Mouse (Mus musculus): ENCODE data around the gene Bivm. TPM values are rescaled to one million over a fixed set of nuclear protein-coding genes. Genes with fewer than 3 reads are reported as not detected.

Gene Bivm
- total RNA-seq, 2 experiments from 2014 or later: 8.9 to 11.2 TPM

GRCm38 (mm10) chr1:44173903-44174302, 55.1 kb downstream of the Bivm start:
- DNase-seq: no peak

- DNase-seq: no peak
These were observed 59.3 kb downstream of the Bivm start for GRCm38 (mm10) chr1:44178086-44178485.

DNA sequence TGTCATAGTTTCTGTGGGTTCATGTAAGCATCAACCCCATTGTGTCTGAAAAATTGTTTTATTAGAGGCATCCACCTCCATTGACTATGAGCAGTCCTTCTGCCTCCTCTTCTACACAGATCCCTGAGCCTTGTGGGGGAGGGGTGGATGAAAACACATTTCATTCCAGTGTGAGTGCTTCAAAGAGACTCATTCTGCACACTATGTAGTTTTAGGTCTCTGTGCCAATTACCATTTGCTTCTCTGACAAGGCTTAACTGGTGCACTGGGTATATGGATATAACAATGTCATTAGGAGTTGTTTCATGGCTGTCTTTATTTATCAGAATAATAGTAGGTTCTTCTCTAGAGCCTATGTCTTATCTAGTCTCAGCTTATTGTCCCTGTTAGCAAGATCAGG, 67.6 kb downstream of the Bivm start:
- no peak for DNase-seq

Other genes with a start within 250 kb of the Bivm start
- gene Tpp2, start 185.3 kb upstream of the Bivm start, total RNA-seq (2021): 10 to 100 TPM; 43.5 to 43.9 TPM
- not detected for gene Mettl21c, start 98.9 kb upstream of the Bivm start, total RNA-seq (2021)
- not detected for gene Gm8251, start 57.0 kb upstream of the Bivm start, total RNA-seq (2021)
- gene Tex30, start 16.5 kb upstream of the Bivm start, total RNA-seq (2021): 10 to 100 TPM in 1 of 2 experiments, 1 to 10 TPM in 1; 8.3 to 10.4 TPM
- 10 to 100 TPM; 15.6 to 16.9 TPM for gene Kdelc1, start 149 bp upstream of the Bivm start, total RNA-seq (2021)
- gene Ercc5, start 28.8 kb downstream of the Bivm start, total RNA-seq (2021): 10 to 100 TPM; 14.8 to 16.2 TPM
- gene Mettl21e, start 100.0 kb downstream of the Bivm start, total RNA-seq (2021): not detected

Data from heart, adult 18-20 months (tissue).